Mouse (Mus musculus) spleen, postnatal 36 days (tissue): ENCODE results near the gene Elk3.

Experiments
- DNase-seq, 2 experiments: peaks; one replicate each; pipeline ENCODE4 v3.0.0; 2022; ENCODE audit warnings: low spot score in 2 of 2, mixed read lengths in 1 of 2

Gene Elk3

DNA sequence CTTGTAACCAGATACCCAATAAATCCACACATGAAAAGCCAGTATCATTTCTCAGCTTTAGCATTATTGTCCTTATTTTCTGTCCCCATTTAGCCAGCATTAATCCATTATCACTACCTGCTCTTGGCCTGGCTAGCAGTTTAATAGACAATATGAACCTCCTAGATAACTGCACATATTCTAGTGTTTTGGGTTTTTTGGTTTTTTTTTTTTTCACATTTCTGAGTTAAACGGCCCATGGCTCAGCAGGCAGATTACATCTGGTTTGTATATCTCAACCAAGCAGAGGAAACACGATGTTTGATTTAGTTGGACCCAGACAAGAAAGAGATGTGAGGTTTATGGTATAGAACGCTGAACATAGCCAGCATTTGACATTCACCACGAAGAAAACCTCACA, 41.2 kb downstream of the Elk3 start:
- DNase-seq, result no peak

GRCm38 (mm10) chr10:93268339-93268738, 42.6 kb downstream of the Elk3 start:
- no peak for DNase-seq

- DNase-seq, result no peak
Measured at GRCm38 (mm10) chr10:93267509-93267908, 43.4 kb downstream of the Elk3 start.

- DNase-seq, result no peak
Measured at GRCm38 (mm10) chr10:93266521-93266920, 44.4 kb downstream of the Elk3 start.

- DNase-seq, result no peak
Measured at GRCm38 (mm10) chr10:93265833-93266232, 45.1 kb downstream of the Elk3 start.

GRCm38 (mm10) chr10:93264001-93264400, 46.9 kb downstream of the Elk3 start:
- DNase-seq, result no peak

- no peak for DNase-seq
Measured at GRCm38 (mm10) chr10:93263431-93263830, 47.5 kb downstream of the Elk3 start.

GRCm38 (mm10) chr10:93261981-93262499, 48.9 kb downstream of the Elk3 start:
- DNase-seq, result no peak

GRCm38 (mm10) chr10:93261132-93261980, 49.6 kb downstream of the Elk3 start:
- peak in 1 of 2 experiments; percentile 30 for DNase-seq

GRCm38 (mm10) chr10:93259826-93260225, 51.1 kb downstream of the Elk3 start:
- no peak for DNase-seq

- no peak for DNase-seq
Measured at GRCm38 (mm10) chr10:93255294-93255693, 55.6 kb downstream of the Elk3 start.

GRCm38 (mm10) chr10:93253156-93253555, 57.8 kb downstream of the Elk3 start:
- no peak for DNase-seq

DNA sequence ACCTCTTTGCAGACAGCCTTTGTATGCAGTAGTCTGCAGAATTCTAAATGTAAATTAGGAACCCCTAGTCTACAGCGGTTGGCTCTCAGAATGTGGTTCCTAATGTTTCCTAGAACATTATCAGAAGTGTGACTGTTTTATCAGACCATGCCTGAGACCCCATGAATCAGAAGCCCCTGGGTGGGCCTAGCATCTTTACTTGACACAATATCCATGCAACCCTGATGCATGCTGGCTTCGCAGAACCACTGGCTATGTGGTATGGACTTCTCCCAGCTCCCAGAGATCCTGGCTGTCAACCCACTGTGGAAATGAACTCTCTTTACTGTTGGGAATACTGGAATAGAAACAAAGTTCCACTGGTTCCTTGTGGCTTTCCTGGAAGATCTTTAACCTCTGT, 58.3 kb downstream of the Elk3 start:
- DNase-seq, result no peak

DNA sequence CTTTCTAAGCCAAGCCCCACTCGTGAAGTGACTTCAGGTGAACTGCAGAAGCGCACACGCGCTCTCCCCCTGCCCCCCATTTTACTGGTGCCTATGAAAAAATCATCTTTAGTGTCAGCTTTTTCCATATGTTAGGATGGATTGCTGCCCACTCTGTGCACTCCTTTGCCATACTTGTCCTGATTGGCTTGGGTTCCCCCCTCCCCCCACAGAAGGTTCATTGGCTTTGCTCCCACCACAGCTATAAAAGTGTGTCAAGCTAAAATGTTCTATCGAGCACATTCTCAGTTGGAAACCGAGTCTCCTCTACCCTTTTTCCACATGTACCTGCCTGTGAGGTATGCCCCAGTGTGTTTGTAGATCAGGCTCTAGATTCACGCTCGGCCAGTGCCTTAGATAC, 59.5 kb downstream of the Elk3 start:
- no peak for DNase-seq

- DNase-seq, result no peak
Measured at GRCm38 (mm10) chr10:93250436-93251317, 60.3 kb downstream of the Elk3 start.

DNA sequence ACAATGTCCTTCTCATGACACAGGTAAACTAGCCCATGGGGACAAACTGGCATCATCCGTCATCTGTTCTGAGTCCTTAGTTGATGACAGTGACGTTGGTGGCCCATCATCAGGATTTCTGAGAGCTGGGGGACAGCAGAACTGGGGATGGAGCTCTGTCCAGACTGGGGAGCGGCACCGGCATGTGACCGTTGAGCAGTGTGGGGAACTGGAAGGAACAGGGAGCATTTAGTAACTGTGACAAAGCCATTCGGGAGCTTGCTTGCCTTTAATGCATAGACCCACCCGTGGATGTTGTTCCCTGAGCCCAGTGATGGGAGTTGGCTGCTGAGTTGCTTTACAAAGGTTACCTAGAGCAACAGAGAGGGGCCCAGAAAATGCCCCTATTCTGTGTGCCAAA, 61.0 kb downstream of the Elk3 start:
- DNase-seq, result no peak

DNA sequence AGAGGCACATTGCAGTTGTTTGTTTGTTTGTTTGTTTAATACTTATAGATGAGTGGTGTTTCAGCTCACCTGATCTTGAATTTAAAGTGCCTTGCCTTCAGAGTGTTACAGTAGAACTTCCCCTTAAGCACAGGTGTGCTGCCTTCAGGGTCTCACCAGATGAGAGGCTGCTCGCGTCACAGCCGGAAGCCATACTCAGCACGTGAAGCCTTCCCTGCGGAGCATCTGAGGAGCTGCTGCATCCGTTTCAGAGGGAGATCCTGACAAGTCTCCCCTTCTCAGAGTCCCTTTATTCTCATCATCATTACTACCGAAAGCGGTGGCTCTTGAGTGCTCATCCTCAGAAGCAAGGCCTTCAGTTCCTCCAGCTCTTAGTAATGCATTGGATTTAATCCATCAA, 62.5 kb downstream of the Elk3 start:
- no peak for DNase-seq

DNA sequence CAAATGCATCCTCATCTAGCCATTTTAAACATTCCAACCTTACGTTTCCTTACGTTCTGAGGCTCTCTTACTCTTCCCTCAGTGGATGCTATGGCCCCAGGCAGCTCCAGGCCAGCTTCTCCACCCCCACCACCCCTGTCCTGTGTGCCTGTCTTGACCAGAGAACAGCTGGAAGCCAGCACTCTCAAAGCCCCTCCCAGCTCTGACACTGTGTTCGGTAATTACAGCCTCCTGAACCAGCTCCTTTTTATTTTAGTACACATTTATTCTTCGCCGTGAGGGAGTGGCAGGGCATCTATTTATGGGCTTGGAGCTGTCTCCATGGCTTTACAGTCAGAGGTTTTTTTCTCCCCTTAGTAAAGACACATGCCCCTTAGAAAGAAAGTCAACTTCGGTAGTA, 63.0 kb downstream of the Elk3 start:
- no peak for DNase-seq

DNA sequence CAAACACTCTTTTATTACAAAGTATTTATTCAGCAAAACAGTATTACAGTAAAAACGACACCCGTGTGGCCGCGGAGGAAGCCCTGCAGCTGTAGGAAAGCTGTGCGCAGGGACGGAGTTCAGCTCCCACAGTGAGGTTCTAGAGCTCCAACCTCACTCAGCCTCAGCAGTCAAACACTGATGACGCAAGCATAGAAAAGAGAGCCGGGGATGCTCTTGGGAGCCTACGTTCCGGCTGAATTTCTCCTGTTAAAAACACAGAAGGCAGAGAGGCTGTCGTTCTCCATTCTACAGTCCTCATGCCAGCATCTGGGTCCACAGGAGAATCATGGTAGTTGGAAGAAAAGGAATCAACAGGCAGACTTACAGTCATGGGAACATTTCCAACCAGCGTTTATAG, 63.5 kb downstream of the Elk3 start:
- DNase-seq, result no peak

DNA sequence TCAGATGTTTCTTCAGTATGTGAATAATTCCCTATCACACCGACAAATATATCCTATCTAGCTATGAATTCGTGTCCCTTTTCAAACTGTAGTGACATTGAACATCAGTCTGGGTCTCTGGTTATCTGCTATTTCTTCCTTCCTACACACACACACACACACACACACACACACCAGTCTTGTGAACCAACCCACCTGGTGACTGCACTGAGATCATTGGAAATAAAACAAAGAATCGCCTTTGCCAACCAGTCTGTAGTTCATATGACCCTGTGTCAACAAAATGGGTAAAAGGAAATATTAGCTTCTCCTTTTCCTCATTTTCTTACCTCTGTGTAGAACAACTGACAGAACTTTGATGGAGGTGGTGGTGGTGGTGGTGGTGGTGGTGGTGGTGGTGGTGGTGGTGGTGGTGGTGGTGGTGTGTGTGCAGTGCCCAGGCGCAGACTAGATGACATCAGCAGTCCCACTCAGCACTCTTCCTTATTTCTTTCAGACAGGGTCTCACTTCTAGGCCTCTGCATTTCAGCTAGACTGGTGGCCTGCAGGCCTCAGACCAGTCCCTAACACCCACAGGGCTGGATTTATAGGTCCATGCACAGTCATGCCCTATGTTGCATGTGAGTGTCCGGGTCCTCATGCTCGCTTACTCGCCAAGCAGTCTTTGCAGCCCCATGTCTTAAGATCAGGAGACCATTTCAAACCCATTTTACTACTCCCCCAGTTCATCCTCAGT, 64.6 kb downstream of the Elk3 start:
- no peak for DNase-seq

DNA sequence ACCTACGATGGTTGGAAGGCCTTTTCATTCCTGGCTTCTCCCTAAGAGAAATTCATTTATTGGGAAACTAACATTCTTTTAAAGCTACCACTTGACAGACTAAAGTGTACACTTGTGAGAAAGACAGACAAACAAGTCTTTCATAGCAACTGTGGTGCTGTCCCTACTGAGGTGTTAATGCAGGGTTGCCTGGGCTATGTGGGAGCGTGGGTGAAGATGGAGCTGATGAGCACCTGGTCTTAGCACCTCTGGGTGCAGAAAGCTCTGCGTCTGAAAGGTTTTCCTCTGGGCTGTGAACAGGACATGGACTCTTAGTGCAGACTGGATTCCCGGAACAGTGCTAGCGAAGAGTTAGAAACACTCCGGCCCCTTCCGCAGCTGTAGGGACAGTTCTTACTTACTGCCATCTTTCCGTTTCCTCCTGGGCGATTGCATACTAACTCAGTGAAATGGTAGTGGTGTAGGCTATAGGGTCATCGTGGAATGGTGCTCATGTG, 66.7 kb downstream of the Elk3 start:
- no peak for DNase-seq

GRCm38 (mm10) chr10:93242861-93243260, 68.1 kb downstream of the Elk3 start:
- no peak for DNase-seq
